Mouse (Mus musculus) CD4-positive helper T cell, adult 2 months (primary cell): ENCODE measurements around the gene Slc25a33.
"Not testable (repeated sequence)": the region's sequence is repeated elsewhere in the genome, so short reads cannot be mapped to it uniquely, and the experiment has no call there.

Source experiments
- DNase-seq: peaks from one replicate; pipeline ENCODE4 v3.0.0-alpha.2; 2012; ENCODE audit warnings: low read depth, missing footprints, low spot score

Slc25a33 gene

GRCm38 (mm10) chr4:149759517-149759916 is 14.6 kb downstream of the Slc25a33 start:
- DNase-seq = peak; percentile 57

DNA sequence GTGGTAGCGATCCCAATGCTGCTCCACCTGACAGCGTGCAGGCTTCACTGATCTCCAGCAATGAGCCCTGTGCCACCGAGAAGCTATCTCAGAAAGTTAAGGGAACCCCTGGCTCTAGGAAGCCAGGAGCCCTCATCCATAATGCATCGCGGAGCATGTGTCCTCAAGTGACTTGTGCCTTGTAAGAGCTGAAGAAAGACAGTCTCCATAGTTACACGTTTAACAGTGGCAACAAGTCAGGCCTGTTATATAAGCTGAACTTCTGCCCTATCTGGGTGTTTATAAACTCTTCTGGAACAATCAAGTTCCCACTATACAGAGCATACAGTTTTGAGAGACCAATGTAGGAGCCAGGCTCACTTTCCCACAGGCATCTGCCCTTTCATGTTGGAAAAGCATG is 15.7 kb downstream of the Slc25a33 start:
- no peak for DNase-seq

DNA sequence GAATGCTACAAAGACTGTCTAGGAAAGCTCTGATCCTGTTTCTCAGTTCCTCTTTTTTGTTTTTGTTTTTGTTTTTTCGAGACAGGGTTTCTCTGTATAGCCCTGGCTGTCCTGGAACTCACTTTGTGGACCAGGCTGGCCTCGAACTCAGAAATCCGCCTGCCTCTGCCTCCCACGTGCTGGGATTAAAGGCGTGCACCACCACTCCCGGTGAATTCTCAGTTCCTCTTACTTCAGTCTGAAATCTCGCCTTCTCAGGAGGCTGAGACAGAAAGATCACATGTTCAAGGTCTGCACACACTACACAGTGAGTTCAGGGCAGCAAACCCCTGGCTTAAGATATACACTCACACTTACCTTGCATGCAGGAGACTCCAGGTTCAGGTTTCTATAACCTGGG is 17.5 kb downstream of the Slc25a33 start:
- DNase-seq = not testable (repeated sequence)

DNA sequence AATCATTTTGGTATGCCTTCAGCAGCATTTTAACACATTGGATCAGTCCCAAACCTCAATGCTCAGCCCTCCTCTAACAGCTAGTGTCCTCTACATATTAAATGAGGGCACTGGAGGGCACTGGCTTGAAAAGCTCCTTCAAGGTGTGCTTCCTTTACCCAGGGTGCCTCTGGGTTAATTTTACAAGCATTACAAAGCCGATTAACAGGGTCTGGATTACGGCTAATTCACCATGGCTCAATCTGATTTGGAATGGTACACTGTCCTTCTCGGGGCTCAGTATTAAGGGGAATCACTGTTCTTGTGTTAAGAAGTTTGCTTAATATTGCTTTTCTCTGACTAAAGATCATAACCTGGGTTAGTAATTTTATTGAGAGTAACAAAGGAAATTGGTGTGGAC is 21.2 kb downstream of the Slc25a33 start:
- no peak for DNase-seq

GRCm38 (mm10) chr4:149752124-149752799 is 21.8 kb downstream of the Slc25a33 start:
- peak; percentile 27 for DNase-seq

DNA sequence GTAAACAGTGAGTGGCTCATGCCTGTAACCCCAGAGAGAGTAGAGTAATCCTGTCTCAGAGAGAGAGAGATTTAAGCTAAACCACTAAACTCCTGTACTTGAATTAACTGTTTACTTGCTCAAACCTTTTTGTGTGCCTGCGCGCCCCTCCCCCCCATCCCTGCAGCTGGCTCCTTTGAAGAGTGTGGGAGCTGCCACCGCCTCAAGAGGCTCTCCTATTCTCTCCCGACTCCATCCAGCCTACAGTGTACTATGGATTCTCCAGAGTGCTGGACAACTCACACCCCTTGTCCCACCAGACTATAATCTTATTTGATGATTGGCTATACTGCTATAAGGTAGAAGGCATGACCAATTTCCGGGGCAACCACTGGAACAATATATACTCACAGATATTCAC is 23.4 kb downstream of the Slc25a33 start:
- DNase-seq = no peak

GRCm38 (mm10) chr4:149749663-149750015 is 24.4 kb downstream of the Slc25a33 start:
- DNase-seq = not testable (repeated sequence)

DNA sequence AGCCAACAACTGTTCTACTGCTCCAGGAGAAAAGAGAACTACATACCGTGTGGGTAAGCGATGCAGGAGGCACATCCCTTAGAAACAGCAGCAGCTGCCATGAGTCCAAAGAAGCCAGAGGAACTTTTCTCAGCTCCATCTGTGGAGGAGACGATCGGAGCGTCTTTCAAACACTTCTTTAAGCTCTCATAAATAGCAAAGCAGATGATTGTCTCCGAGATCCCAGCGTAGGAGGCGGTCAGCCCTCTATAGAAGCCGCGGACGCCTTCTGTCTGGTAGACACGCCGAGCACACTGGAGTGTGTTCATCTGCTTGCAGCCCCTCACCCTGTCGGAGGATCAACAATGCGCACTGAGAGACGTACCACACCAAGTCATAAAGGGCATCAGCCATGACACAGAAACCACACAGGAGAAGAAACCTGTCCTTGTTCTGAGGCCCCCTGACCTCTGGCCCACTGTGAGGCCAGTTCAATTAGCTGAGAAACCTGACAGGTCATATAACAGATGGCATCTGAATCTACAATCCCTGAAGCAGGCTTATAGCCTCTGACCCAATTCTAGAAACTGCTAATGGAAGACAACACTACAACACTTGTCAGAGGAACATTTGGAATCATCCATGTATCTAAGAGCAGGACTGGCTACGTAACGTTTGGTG is 24.9 kb downstream of the Slc25a33 start:
- no peak for DNase-seq

DNA sequence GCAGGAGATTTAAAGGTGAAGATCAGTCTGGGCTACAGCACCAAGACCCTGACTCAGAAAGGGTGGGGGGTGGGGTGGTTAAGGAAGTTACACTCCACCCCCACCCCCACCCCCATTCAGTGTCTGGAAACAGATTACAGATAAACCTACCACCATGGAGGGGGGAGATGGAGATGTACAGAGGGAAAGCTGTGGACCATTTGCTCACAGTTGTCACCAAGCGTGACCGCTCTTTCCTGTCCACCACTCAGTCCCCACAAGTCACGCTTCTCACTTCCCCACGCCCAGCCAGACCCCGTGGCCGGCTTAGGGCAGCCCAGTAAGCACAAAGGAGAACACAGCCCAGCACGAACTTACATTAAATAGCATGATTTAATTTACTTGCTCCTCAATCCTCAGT is 30.0 kb downstream of the Slc25a33 start:
- DNase-seq = no peak

- DNase-seq = no peak
These were observed 32.0 kb downstream of the Slc25a33 start for GRCm38 (mm10) chr4:149742011-149742530.

GRCm38 (mm10) chr4:149740301-149740700 is 33.8 kb downstream of the Slc25a33 start:
- no peak for DNase-seq

- DNase-seq = no peak
These were observed 34.6 kb downstream of the Slc25a33 start for GRCm38 (mm10) chr4:149739478-149739877.

GRCm38 (mm10) chr4:149737383-149738324 is 36.4 kb downstream of the Slc25a33 start, which contains the start of gene Tmem201:
Tmem201 (minus strand) TSS chr4:149738044.
- peak; percentile 96 for DNase-seq

- DNase-seq = no peak
These were observed 37.5 kb downstream of the Slc25a33 start for GRCm38 (mm10) chr4:149736581-149736980.

- no peak for DNase-seq
These were observed 38.3 kb downstream of the Slc25a33 start for GRCm38 (mm10) chr4:149735624-149736250.

DNA sequence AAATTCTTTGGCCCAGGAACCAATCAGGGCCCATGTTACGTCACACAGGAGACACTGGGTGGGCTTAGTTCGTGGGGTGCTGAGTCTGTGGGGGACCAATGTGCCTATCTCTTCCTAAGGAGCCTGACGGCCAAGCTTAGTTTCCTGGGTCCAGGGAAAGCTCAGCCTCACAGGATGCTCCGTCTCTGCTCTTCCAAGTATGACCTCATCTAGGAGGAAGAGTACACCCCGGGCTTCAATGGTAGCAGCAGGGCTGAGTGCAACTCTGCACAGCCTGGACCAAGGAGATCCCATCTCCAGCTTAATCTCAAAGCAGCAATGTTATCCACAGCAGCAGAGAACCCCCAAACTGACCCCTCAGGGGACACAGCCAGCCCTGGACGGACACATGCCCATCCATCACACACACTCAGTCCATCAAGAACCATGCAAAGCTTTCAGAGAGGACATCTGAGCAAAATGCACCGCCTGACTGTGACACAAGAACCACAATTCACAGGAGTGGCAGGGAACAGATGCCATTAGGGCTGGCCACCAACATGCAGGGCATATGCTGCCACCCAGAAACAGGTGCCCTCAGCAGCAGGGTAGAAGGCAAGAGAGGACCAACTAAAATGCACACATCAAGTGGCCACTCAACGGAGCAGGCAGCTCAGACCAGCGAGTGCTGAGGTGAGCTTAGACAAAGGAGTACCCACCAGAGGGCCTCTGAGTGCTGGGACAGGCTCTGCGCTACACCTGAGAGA is 39.2 kb downstream of the Slc25a33 start:
- DNase-seq = no peak

- DNase-seq = no peak
These were observed 39.8 kb downstream of the Slc25a33 start for GRCm38 (mm10) chr4:149734246-149734645.

GRCm38 (mm10) chr4:149733748-149734147 is 40.3 kb downstream of the Slc25a33 start:
- DNase-seq = no peak

DNA sequence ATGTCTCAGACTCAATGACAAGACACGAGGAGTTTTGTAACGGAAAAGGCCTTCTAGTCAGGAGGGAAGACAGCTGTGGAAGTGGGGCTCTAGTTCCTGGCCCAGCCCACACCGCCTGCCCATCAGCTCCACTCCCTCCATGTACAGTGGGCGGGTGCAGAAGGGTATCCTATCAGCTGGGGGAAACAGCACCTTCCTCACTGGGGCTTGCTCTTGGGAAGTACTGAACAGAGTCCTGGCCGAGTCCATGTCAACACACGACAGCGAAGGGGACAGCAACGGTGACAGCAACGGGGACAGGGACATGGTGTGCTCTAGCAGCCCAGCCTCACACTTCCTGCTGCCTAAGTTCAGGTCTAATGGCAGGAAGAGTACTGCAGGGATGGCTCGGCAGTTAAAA is 41.3 kb downstream of the Slc25a33 start:
- no peak for DNase-seq

DNA sequence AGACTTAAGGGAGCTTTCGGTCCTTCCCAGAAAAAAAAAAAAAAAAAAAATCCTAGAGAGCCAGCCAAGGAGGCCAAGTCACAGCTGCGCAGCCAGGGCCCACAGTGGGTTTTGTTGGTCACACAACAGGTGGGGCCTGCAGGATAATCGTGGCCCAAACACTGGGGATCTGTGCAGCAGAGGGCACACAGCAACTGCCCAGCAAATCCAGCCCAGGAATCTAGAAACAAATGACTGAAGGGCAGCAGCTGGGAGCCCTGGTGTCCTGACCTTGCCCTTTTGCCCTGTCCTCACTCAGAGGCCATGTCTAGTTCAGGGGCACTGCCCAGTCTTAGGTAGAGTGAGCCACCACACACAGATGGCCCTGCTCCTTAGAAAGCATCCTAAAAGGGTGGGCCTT is 41.8 kb downstream of the Slc25a33 start:
- DNase-seq = no peak

DNA sequence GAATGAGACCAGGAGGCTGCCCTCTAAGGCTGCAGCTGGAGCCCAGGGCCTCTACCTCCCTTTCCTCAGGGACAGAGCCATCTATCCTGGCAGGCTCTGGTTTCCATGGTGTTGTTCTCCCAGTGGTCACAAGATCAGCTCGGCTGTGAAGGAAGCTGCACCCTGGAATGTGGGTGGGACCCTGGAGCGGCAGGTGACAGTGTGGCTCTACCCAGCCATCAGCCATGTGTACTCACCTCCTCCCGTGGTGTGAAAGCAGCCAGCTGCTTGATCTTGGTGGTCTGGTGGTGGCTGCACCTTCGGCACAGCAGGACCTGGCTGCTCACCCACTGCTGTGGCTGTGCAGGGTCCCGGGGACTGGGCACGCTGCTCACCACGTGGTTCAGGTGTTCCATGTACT is 43.2 kb downstream of the Slc25a33 start:
- DNase-seq = no peak
